Mouse (Mus musculus) lung, adult 2 months (tissue): ENCODE results near the gene Il27. TPM values are rescaled to one million over a fixed set of nuclear protein-coding genes. Genes with fewer than 3 reads are reported as not detected.
A peak's percentile ranks its signal among the peaks of the same experiment; 100 is the strongest.

ENCODE experiments used
- DNase-seq: peaks from one replicate; pipeline ENCODE4 v3.0.0; 2022
- H3K4me1 ChIP-seq: fragments of 200-500 bp; 2 replicates; pipeline ENCODE4 v1.6.1; 2011; ENCODE audit warnings: low read length; ENCODE audit not compliant: control insufficient read depth, insufficient read depth
- H3K4me3 ChIP-seq: fragments of 200-500 bp; replicated peaks from 2 replicates; pipeline ENCODE3; 2011; ENCODE audit warnings: low read depth, mild to moderate bottlenecking, control low read depth, low read length; ENCODE audit errors: extremely low read depth
- CTCF ChIP-seq: fragments of 200-500 bp; IDR thresholded peaks from 2 replicates; pipeline ENCODE4 v1.5.1; 2011; ENCODE audit warnings: mild to moderate bottlenecking, low read length, control low read depth; ENCODE audit not compliant: insufficient read depth
- POLR2A ChIP-seq: fragments of 200-500 bp; IDR thresholded peaks from 2 replicates; pipeline ENCODE4 v1.6.1; 2011; ENCODE audit warnings: low read depth, mild to moderate bottlenecking, control low read depth, low read length, borderline replicate concordance; ENCODE audit errors: extremely low read depth
- WGBS: fragments of 180-500 bp; shearing (Covaris S2); methylation state at CpG from one replicate; pipeline ENCODE4 v1.1.7; 2018; 5-methylcytosine and 5-hydroxymethylcytosine counted together
- polyA plus RNA-seq: library from polyadenylated mRNA; depleted of rRNA; stranded (reverse); fragments of >200 nt; gene quantifications from 2 replicates; pipeline ENCODE4 v1.2.3, GENCODE M21; 2012; rRNA removed

Il27 gene
- polyA plus RNA-seq, 1 experiment, result 0.43 TPM

- H3K4me3 ChIP-seq, result peak overlapping the region; percentile 98
- no peak for DNase-seq
- no peaks in the 10 kb centered on the region for H3K4me1 ChIP-seq
- no peak for TF ChIP-seq POLR2A
- TF ChIP-seq CTCF, result no peak
- WGBS, result under 1% methylated on average over 28 of the region's 28 CpGs
Observed at GRCm38 (mm10) chr7:126565693-126566092, 29.0 kb downstream of the Il27 start.

- TF ChIP-seq CTCF, result no peak
- no peak for TF ChIP-seq POLR2A
- 92% methylated on average over 5 of the region's 5 CpGs for WGBS
- Histone ChIP-seq H3K4me3 (no peak overlapping the region), H3K4me1 (no peaks in the 10 kb centered on the region)
- no peak for DNase-seq
Observed at GRCm38 (mm10) chr7:126556635-126557034, 38.1 kb downstream of the Il27 start.

- 0 out of 2 replicates have a peak, but pooled peaks have one; percentile 3 for TF ChIP-seq CTCF
- no peak for TF ChIP-seq POLR2A
- 96% methylated on average over 1 of the region's 1 CpGs for WGBS
- DNase-seq, result no peak
- Histone ChIP-seq H3K4me3 (no peak overlapping the region), H3K4me1 (no peaks in the 10 kb centered on the region)
Observed at GRCm38 (mm10) chr7:126554796-126555195, 39.9 kb downstream of the Il27 start.

GRCm38 (mm10) chr7:126545631-126546030 is 49.1 kb downstream of the Il27 start:
- DNase-seq, result no peak
- Histone ChIP-seq H3K4me3 (no peak overlapping the region), H3K4me1 (no peaks in the 10 kb centered on the region)
- TF ChIP-seq POLR2A (no peak), CTCF (no peak)
- WGBS, result 86% methylated on average over 2 of the region's 2 CpGs

GRCm38 (mm10) chr7:126541661-126542060 is 53.1 kb downstream of the Il27 start:
- no peaks in the 10 kb centered on the region for H3K4me1 ChIP-seq
- 83% methylated on average over 1 of the region's 1 CpGs for WGBS
- DNase-seq, result no peak
- TF ChIP-seq CTCF (no peak), POLR2A (no peak)
- H3K4me3 ChIP-seq, result no peak overlapping the region

Other genes starting within 250 kb of the Il27 start
- gene Lat, start 225.4 kb downstream of the Il27 start, polyA plus RNA-seq, result 16.3 and 17.4 TPM in 2 replicates
- gene Spns1, start 217.5 kb downstream of the Il27 start, polyA plus RNA-seq, result 246 and 274 TPM in 2 replicates
- gene Nfatc2ip, start 198.2 kb downstream of the Il27 start, polyA plus RNA-seq, result 6.0 and 6.5 TPM in 2 replicates
- gene Cd19, start 180.1 kb downstream of the Il27 start, polyA plus RNA-seq, result 11.0 and 20.6 TPM in 2 replicates
- gene Rabep2, start 166.2 kb downstream of the Il27 start, polyA plus RNA-seq, result 31.4 and 33.2 TPM in 2 replicates
- gene Atp2a1, start 131.8 kb downstream of the Il27 start, polyA plus RNA-seq, result 10.7 and 289 TPM in 2 replicates
- gene Sh2b1, start 119.5 kb downstream of the Il27 start, polyA plus RNA-seq, result 58.1 and 62.4 TPM in 2 replicates
- 53.1 and 71.0 TPM in 2 replicates for gene Tufm, start 107.6 kb downstream of the Il27 start, polyA plus RNA-seq
- gene Atxn2l, start 91.5 kb downstream of the Il27 start, polyA plus RNA-seq, result 152 and 216 TPM in 2 replicates
- 71.6 and 83.9 TPM in 2 replicates for gene Eif3c, start 28.5 kb downstream of the Il27 start, polyA plus RNA-seq
- 17.6 and 18.1 TPM in 2 replicates for gene Apobr, start 10.0 kb downstream of the Il27 start, polyA plus RNA-seq
- 63.8 and 104 TPM in 2 replicates for gene Cln3, start 9.1 kb downstream of the Il27 start, polyA plus RNA-seq
- gene Nupr1, start 35.9 kb upstream of the Il27 start, polyA plus RNA-seq, result 48.1 and 102 TPM in 2 replicates
- 36.4 and 43.4 TPM in 2 replicates for gene Sgf29, start 54.4 kb upstream of the Il27 start, polyA plus RNA-seq
- 55.6 and 69.2 TPM in 2 replicates for gene Sult1a1, start 81.5 kb upstream of the Il27 start, polyA plus RNA-seq
- gene Bola2, start 100.5 kb upstream of the Il27 start, polyA plus RNA-seq, result 38.2 and 39.6 TPM in 2 replicates
- 23.4 and 27.7 TPM in 2 replicates for gene Slx1b, start 100.8 kb upstream of the Il27 start, polyA plus RNA-seq
- gene Coro1a, start 112.8 kb upstream of the Il27 start, polyA plus RNA-seq, result 208 and 229 TPM in 2 replicates
- gene Mapk3, start 164.7 kb upstream of the Il27 start, polyA plus RNA-seq, result 500 and 548 TPM in 2 replicates
- 18.4 and 35.7 TPM in 2 replicates for gene Gdpd3, start 171.4 kb upstream of the Il27 start, polyA plus RNA-seq
- 390 and 597 TPM in 2 replicates for gene Ypel3, start 182.0 kb upstream of the Il27 start, polyA plus RNA-seq
- 8.7 and 9.5 TPM in 2 replicates for gene Tbx6, start 186.5 kb upstream of the Il27 start, polyA plus RNA-seq
- 135 and 156 TPM in 2 replicates for gene Ppp4c, start 197.6 kb upstream of the Il27 start, polyA plus RNA-seq
- 11.9 and 13.3 TPM in 2 replicates for gene Fam57b, start 202.7 kb upstream of the Il27 start, polyA plus RNA-seq
- gene 4930451I11Rik, start 236.7 kb upstream of the Il27 start, polyA plus RNA-seq, result not detected in 2 replicates